In genomic region chr9:46196699-46197169, GRCm38 (mm10) we compare ENCODE assay signal across 13 mouse cellular contexts. TPM values are rescaled to one million over a fixed set of nuclear protein-coding genes. Genes with fewer than 3 reads are reported as not detected.
DNase-seq lines count a peak whose midpoint lies in the region; ATAC-seq lines count a peak whose summit lies in the region.
"Had no signal": no experiment of that assay in that cellular context is flagged by ENCODE, and none has a peak within 500 bp of the region (broad histone marks: within the 10 kb centered on the region; RNA-seq: fewer than 3 reads in every experiment).

No protein-coding gene starts in this region.

- no peaks in the 10 kb centered on the region for H3K9me3 ChIP-seq in heart, embryonic 13.5 days
- no peaks in the 10 kb centered on the region for H3K9me3 ChIP-seq in forebrain, embryonic 16.5 days (ENCODE audit: control insufficient read depth, low read length)
- H3K9me3 ChIP-seq: embryonic facial prominence, embryonic 12.5 days had no signal

- intact Hi-C loops in gastrocnemius, postnatal 14 days (cut with DNase I; ENCODE audit: low total_unique reads), result no loop called here

- H3K36me3 ChIP-seq in heart, embryonic 13.5 days, result peaks cover 58% of the 10 kb centered on the region
- H3K36me3 ChIP-seq in forebrain, embryonic 16.5 days (ENCODE audit: control insufficient read depth, insufficient read depth), result no peaks in the 10 kb centered on the region

- 16% methylated on average over 12 of the region's 12 CpGs for WGBS in heart, embryonic 13.5 days
- 84% methylated on average over 12 of the region's 12 CpGs for WGBS in forebrain, embryonic 16.5 days

- H3K4me1 ChIP-seq in heart, embryonic 13.5 days, result peaks cover 58% of the 10 kb centered on the region
- no peaks in the 10 kb centered on the region for H3K4me1 ChIP-seq in forebrain, embryonic 16.5 days (replicated peaks; ENCODE audit: control insufficient read depth, insufficient read depth, low read length)
- H3K4me1 ChIP-seq: embryonic facial prominence, embryonic 12.5 days had no signal

- peak overlapping the region; percentile 61 for H3K9ac ChIP-seq in heart, embryonic 13.5 days
- H3K9ac ChIP-seq in forebrain, embryonic 16.5 days (replicated peaks; ENCODE audit: low read depth, low read length), result no peak overlapping the region
- H3K9ac ChIP-seq: embryonic facial prominence, embryonic 12.5 days had no signal

- H3K27ac ChIP-seq in heart, embryonic 13.5 days (replicated peaks), result peak overlapping the region; percentile 87
- H3K27ac ChIP-seq in forebrain, embryonic 16.5 days (ENCODE audit: low read length), result no peak overlapping the region
- H3K27ac ChIP-seq: embryonic facial prominence, embryonic 12.5 days; kidney, postnatal 0 days had no signal

- DNase-seq in gastrocnemius, adult 18-20 months (ENCODE audit: low spot score), result peak; percentile 61
- DNase-seq in gastrocnemius, postnatal 14 days, result no peak
- DNase-seq in NIH3T3 (ENCODE audit: low read depth), result peak; percentile 10
- peak; percentile 54 to 75 for DNase-seq in lung, adult 18-20 months
- DNase-seq in spleen, adult 12 weeks (ENCODE audit: low spot score), result no peak
- DNase-seq in cerebellum, adult 18-20 months, result no peak

- H3K4me3 ChIP-seq in heart, embryonic 13.5 days, result peak overlapping the region; percentile 27
- no peak overlapping the region for H3K4me3 ChIP-seq in forebrain, embryonic 16.5 days (replicated peaks; ENCODE audit: low read length)
- H3K4me3 ChIP-seq: embryonic facial prominence, embryonic 12.5 days had no signal

- H3K27me3 ChIP-seq in heart, embryonic 13.5 days (replicated peaks), result no peaks in the 10 kb centered on the region
- H3K27me3 ChIP-seq in forebrain, embryonic 16.5 days (replicated peaks; ENCODE audit: control insufficient read depth, insufficient read depth, low read length), result no peaks in the 10 kb centered on the region
- H3K27me3 ChIP-seq: embryonic facial prominence, embryonic 12.5 days; Patski had no signal

- H3K4me2 ChIP-seq in heart, embryonic 13.5 days, result peak overlapping the region; percentile 58
- no peak overlapping the region for H3K4me2 ChIP-seq in forebrain, embryonic 16.5 days (ENCODE audit: low read length)
- H3K4me2 ChIP-seq: embryonic facial prominence, embryonic 12.5 days had no signal

- ATAC-seq in heart, embryonic 13.5 days (ENCODE audit: extremely low read depth, insufficient number of reproducible peaks, low FRiP score, low TSS enrichment), result peak; percentile 32; the same call in 1 of the 2 replicates
- no peak for ATAC-seq in forebrain, embryonic 16.5 days
- ATAC-seq: Patski had no signal

RNA-seq across cellular contexts. Expression of gene Apoa1, which starts 31.6 kb away (rescaled TPM):
- total RNA-seq in gastrocnemius, adult 18-20 months (2021), result 1 to 10 TPM in 1 of 2 experiments, not detected in 1; 3.5 TPM
- total RNA-seq in gastrocnemius, postnatal 14 days (2021), result not detected
- 11.2 and 68.6 TPM in 2 replicates for polyA plus RNA-seq in heart, embryonic 13.5 days (2015; fragmentation: Nextera tagmentation; extraction: Ambion mirVana)
- 1.4 and 1.5 TPM in 2 replicates for polyA plus RNA-seq in forebrain, embryonic 16.5 days (2015; fragmentation: Nextera tagmentation; extraction: Ambion mirVana)
- polyA plus RNA-seq: Patski had no signal

RNA-seq across cellular contexts. Expression of gene Apoc3, which starts 38.7 kb away (rescaled TPM):
- 1 to 10 TPM in 1 of 2 experiments, not detected in 1; 1.8 TPM for total RNA-seq in gastrocnemius, adult 18-20 months (2021)
- total RNA-seq in gastrocnemius, postnatal 14 days (2021), result not detected
- not detected in 2 replicates for polyA plus RNA-seq in heart, embryonic 13.5 days (2015; fragmentation: Nextera tagmentation; extraction: Ambion mirVana)
- not detected in 2 replicates for polyA plus RNA-seq in forebrain, embryonic 16.5 days (2015; fragmentation: Nextera tagmentation; extraction: Ambion mirVana)
- total RNA-seq: midbrain, postnatal 0 days had no signal
- polyA plus RNA-seq: embryonic facial prominence, embryonic 12.5 days; limb, embryonic 11.5 days; midbrain, postnatal 0 days; Patski had no signal

RNA-seq across cellular contexts. Expression of gene Apoa4, which starts 43.8 kb away (rescaled TPM):
- total RNA-seq in gastrocnemius, adult 18-20 months (2021), result not detected
- not detected for total RNA-seq in gastrocnemius, postnatal 14 days (2021)
- polyA plus RNA-seq in heart, embryonic 13.5 days (2015; fragmentation: Nextera tagmentation; extraction: Ambion mirVana), result not detected in 2 replicates
- polyA plus RNA-seq in forebrain, embryonic 16.5 days (2015; fragmentation: Nextera tagmentation; extraction: Ambion mirVana), result not detected in 2 replicates
- total RNA-seq: midbrain, postnatal 0 days had no signal
- polyA plus RNA-seq: embryonic facial prominence, embryonic 12.5 days; limb, embryonic 11.5 days; midbrain, postnatal 0 days; Patski had no signal

Comparison
In these comparisons a context has a peak if more than half of its experiments do, and no peak if none do; other contexts are left out.
1. DNase-seq: peak in gastrocnemius, adult 18-20 months (single experiment), NIH3T3 (single experiment) and lung, adult 18-20 months (2 of 2); none in gastrocnemius, postnatal 14 days (single experiment), spleen, adult 12 weeks (single experiment) and cerebellum, adult 18-20 months (0 of 2).